Mouse (Mus musculus) forebrain, postnatal 0 days (tissue): Measurements from ENCODE around the gene Tdg. TPM values are rescaled to one million over a fixed set of nuclear protein-coding genes. Genes with fewer than 3 reads are reported as not detected.
A peak's percentile ranks its signal among the peaks of the same experiment; 100 is the strongest.
"Not testable (repeated sequence)": the region's sequence is repeated elsewhere in the genome, so short reads cannot be mapped to it uniquely, and the experiment has no call there.

Experiments
- ATAC-seq: fragments of 200-750 bp; cut with Nextera tagmentation; 2 replicates; pipeline ENCODE4 v1.8.0; 2017; ENCODE audit warnings: mild to moderate bottlenecking, moderate library complexity
- DNase-seq: peaks from one replicate; pipeline ENCODE4 v3.0.0-alpha.2; 2015
- H3K27ac ChIP-seq: fragments of 300-500 bp; sonication (generic); 2 replicates; pipeline ENCODE4 v1.5.1; 2014; ENCODE audit warnings: low read depth, mild to moderate bottlenecking, antibody characterized with exemption, low read length, moderate library complexity, mixed read lengths
- H3K27me3 ChIP-seq: fragments of 300-500 bp; sonication (generic); 2 replicates; pipeline ENCODE4 v1.6.1; 2014; ENCODE audit warnings: mild to moderate bottlenecking, low read length, mixed read lengths; ENCODE audit not compliant: insufficient read depth
- H3K36me3 ChIP-seq: fragments of 300-500 bp; sonication (generic); 2 replicates; pipeline ENCODE4 v1.6.1; 2014; ENCODE audit warnings: mild to moderate bottlenecking, moderate library complexity; ENCODE audit not compliant: insufficient read depth
- H3K4me1 ChIP-seq: fragments of 300-500 bp; sonication (generic); 2 replicates; pipeline ENCODE4 v1.6.1; 2014; ENCODE audit warnings: antibody characterized with exemption; ENCODE audit not compliant: insufficient read depth
- H3K4me2 ChIP-seq: fragments of 300-500 bp; sonication (generic); 2 replicates; pipeline ENCODE4 v1.6.1; 2014; ENCODE audit warnings: low read depth, mild to moderate bottlenecking, moderate library complexity
- H3K4me3 ChIP-seq: fragments of 300-500 bp; sonication (generic); 2 replicates; pipeline ENCODE4 v1.5.1; 2014; ENCODE audit warnings: low read depth, low read length, mixed read lengths
- H3K9ac ChIP-seq: fragments of 300-500 bp; sonication (generic); 2 replicates; pipeline ENCODE4 v1.6.1; 2014; ENCODE audit warnings: mild to moderate bottlenecking
- H3K9me3 ChIP-seq: fragments of 300-500 bp; sonication (generic); 2 replicates; pipeline ENCODE4 v1.6.1; 2016; ENCODE audit warnings: low read length
- CTCF ChIP-seq: sonication (generic); IDR thresholded peaks from 2 replicates; pipeline ENCODE4 v1.5.1; 2016; ENCODE audit warnings: antibody characterized with exemption, control low read depth, low read depth
- WGBS: fragments of 180-500 bp; shearing (Covaris S2); extraction: QIAGEN DNeasy Blood & Tissue Kit; methylation state at CpG from one replicate; pipeline ENCODE4 v1.1.7; 2014; 5-methylcytosine and 5-hydroxymethylcytosine counted together
- polyA plus RNA-seq: library from polyadenylated mRNA; unstranded; fragments of >200 nt; fragmentation: Nextera tagmentation; extraction: Ambion mirVana; gene quantifications from 2 replicates; pipeline ENCODE4 v1.2.1, GENCODE M21; 2015
- total RNA-seq: library from RNA; depleted of rRNA; stranded (reverse); fragments of >200 nt; gene quantifications from 2 replicates; pipeline ENCODE4 v1.2.3, GENCODE M21; 2014; rRNA removed

Gene Tdg
- 85.0 and 99.5 TPM in 2 replicates for total RNA-seq
- 132 and 142 TPM in 2 replicates for polyA plus RNA-seq

DNA sequence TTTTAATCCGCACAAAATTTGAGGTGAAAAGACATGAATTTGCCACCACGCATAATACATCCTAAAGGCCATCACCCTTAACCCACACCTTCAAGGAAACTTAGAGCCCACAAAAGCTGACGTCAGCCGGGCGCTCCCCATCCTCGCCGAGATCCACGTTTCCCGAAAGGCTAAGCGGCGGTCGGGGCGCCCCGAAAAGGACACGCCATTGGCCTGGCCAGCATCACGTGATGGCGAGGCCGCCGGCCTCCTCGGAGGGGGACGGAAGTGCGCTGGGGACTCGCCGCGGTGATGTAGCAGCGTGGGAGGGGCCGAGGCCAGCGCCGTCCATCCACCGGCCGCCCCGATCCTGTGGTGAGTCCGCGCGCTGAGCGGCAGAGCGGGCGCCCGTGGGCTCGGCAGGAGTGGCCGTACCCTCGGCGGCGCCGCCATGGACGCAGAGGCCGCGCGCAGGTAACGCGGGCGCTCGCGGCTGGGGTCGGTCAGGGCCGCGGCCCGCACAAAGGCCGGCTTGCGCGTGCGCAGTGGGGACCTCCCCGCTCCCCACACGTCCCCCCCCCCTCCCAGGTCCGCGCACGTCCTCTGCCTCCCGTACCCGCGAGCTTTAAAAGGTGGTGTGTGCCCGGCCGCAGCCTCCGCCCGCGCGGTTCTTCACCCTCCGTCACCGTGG lies at the start of gene Tdg:
Gene Tdg (plus strand): TSS at position 243 of the 670 bp plus-strand sequence.
- Histone ChIP-seq H3K4me2 (peak within 1 kb of the TSS; percentile 91), H3K27ac (peak within 1 kb of the TSS; percentile 89), H3K9ac (peak within 1 kb of the TSS; percentile 68), H3K4me3 (peak within 1 kb of the TSS; percentile 52)
- DNase-seq = peak; percentile 97
- peak; percentile 97 for ATAC-seq
- not testable (repeated sequence) for H3K27me3 ChIP-seq, H3K9me3 ChIP-seq, H3K36me3 ChIP-seq, H3K4me1 ChIP-seq
- 3% methylated on average over 52 of the region's 78 CpGs for WGBS

DNA sequence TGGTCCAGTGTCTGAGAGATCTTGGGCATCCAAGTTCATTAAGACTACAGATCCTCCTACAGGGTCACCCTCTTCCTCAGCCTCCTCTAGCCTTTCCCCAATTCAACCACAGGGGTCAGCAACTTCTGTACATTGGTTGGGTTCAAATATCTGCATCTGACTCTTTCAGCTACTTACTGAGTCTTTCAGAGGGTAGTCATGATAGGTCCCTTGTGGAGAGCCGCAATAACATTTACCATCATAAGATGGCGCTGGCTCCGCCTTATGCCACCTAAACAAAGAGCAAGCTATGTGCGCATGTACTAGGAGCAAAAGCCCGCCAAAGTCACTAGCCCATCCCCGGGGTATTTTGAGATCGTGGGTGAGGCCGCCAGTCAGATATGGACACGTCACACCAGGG lies 40.0 kb upstream of the Tdg start:
- H3K9ac ChIP-seq, H3K36me3 ChIP-seq, H3K4me3 ChIP-seq, DNase-seq, H3K9me3 ChIP-seq, H3K4me2 ChIP-seq, H3K27me3 ChIP-seq, H3K27ac ChIP-seq, H3K4me1 ChIP-seq, ATAC-seq: not testable (repeated sequence)
- 88% methylated on average over 9 of the region's 9 CpGs for WGBS

DNA sequence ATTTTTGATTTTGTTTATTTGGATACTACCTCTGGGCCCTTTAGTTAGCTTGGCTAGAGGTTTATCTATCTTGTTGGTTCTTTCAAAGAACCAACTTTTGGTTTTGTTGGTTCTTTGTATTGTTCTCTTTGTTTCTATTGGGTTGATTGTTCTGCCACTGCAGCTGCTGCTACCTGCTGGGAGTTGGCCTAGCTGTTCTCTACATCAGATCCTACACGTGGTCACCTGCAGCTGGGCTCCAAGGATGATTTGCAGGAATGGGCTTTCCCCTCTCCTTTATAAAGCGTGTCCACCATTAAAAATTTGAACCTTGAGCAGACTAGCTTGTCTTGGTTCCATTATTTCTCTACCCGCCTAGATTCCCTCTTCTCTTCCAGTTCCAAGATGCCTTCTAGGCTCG lies 35.2 kb upstream of the Tdg start:
- not testable (repeated sequence) for H3K4me2 ChIP-seq, H3K27ac ChIP-seq, H3K9ac ChIP-seq, DNase-seq, H3K27me3 ChIP-seq, H3K36me3 ChIP-seq, H3K4me1 ChIP-seq, H3K9me3 ChIP-seq, ATAC-seq, H3K4me3 ChIP-seq
- 69% methylated on average over 4 of the region's 4 CpGs for WGBS

DNA sequence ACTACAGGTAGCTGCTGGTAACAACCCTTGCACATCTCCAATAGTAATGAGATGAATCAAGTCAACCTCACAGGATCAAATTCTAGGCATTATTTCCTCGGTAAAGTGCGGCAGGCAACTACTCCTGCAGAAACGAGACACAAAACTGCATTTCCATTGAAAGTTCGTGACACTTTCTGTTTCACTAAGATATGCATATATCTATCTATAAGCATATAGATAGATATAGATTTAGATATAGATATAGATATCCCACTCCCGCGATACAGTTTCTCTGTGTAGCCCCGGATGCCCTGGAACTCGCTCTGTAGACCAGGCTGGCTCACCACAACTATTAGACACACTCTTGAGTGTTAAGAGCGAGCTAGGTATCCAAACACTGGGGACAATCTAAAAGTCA lies 7.4 kb upstream of the Tdg start:
- H3K27me3 ChIP-seq = no peaks in the 10 kb centered on the region
- H3K4me2 ChIP-seq = peak overlapping the region; percentile 65
- no peaks in the 10 kb centered on the region for H3K9me3 ChIP-seq
- H3K4me3 ChIP-seq = peak overlapping the region; percentile 53
- DNase-seq = peak; percentile 8
- H3K4me1 ChIP-seq = peaks cover 10% of the 10 kb centered on the region; the same call in 1 of the 2 replicates
- no peak overlapping the region for H3K27ac ChIP-seq
- H3K9ac ChIP-seq = peak overlapping the region; percentile 86
- 25% methylated on average over 9 of the region's 9 CpGs for WGBS
- no peak for ATAC-seq
- no peak for TF ChIP-seq CTCF
- no peaks in the 10 kb centered on the region for H3K36me3 ChIP-seq

DNA sequence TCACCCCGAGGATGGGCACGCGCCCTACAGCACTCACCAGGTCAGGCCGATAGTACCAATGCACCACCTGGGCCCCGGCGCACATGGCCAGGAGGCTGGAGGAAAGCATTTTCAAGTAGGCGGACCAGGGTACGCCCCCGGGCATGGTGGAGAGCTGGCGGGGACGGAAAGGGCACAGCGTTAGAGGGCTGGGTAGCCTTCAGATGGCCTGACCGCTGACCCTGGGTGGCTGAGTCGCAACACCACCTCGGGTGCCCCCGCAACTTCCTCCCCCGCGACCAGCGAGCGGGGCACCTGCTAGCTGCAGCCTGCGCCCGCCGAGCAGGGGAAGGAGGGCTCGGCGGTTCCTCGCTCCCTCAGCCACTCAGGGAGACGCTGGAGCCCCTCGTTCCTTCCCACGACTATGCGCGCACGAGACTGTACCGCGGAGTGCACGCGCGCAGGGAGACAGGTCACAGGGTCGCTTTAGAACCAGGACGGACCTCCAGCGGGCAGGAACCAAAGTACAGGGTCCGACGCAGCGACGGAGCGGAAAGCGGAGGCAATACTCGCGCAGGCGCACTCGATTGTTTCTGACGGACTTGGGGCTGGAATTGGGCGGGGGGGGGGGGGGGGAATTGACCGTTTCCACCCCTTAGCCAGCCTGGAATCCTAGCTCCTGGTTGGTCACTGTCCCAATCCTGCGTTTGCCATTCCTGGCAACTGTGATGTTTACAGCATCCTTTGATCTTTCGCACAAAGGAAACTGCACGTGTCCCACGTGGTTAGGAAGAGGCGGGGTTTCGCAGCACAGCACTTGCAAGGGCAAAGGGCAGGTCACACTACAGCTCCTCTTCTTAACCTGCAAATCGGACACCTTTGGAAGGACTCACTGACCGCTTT lies 6.7 kb upstream of the Tdg start, which contains the start of gene 1190007I07Rik:
Gene 1190007I07Rik (minus strand): TSS at position 558 of the 882 bp plus-strand sequence.
- H3K9ac ChIP-seq = peak within 1 kb of the TSS; percentile 86
- DNase-seq = peak; percentile 96
- peaks cover 10% of the 10 kb centered on the region; the same call in 1 of the 2 replicates for H3K4me1 ChIP-seq
- H3K27ac ChIP-seq = peak within 1 kb of the TSS; percentile 86
- 3% methylated on average over 58 of the region's 61 CpGs for WGBS
- peak; percentile 92 for ATAC-seq
- no peaks in the 10 kb centered on the region for H3K27me3 ChIP-seq
- H3K4me2 ChIP-seq = peak within 1 kb of the TSS; percentile 65
- H3K36me3 ChIP-seq = no peaks in the 10 kb centered on the region
- peak; percentile 51 for TF ChIP-seq CTCF
- no peaks in the 10 kb centered on the region for H3K9me3 ChIP-seq
- H3K4me3 ChIP-seq = peak within 1 kb of the TSS; percentile 53

DNA sequence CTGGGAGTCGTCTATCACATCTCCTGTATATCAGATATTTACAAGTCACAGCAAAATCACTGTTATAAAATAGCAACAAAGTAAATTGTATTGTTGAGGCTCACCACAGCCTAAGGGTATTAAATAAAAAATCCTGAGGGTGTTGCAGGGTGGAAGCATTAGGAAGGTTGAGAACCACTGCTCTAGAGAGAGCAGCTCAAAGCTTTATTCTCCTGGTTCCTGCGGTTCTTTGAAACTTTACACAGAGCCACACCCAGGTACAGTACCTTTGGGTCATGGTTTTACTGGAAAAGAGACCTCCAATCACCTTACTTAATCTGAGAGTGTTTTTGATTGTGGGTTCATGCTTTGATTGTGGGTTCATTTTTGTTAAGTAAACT lies 6.1 kb upstream of the Tdg start:
- peak overlapping the region; percentile 53 for H3K4me3 ChIP-seq
- H3K27ac ChIP-seq = peak overlapping the region; percentile 86
- H3K9me3 ChIP-seq, H3K36me3 ChIP-seq, DNase-seq, H3K27me3 ChIP-seq: not testable (repeated sequence)
- peaks cover 10% of the 10 kb centered on the region; the same call in 1 of the 2 replicates for H3K4me1 ChIP-seq
- peak overlapping the region; percentile 65 for H3K4me2 ChIP-seq
- peak overlapping the region; percentile 86 for H3K9ac ChIP-seq
- ATAC-seq = peak; percentile 5; the same call in 1 of the 2 replicates
- 10% methylated on average over 2 of the region's 2 CpGs for WGBS

DNA sequence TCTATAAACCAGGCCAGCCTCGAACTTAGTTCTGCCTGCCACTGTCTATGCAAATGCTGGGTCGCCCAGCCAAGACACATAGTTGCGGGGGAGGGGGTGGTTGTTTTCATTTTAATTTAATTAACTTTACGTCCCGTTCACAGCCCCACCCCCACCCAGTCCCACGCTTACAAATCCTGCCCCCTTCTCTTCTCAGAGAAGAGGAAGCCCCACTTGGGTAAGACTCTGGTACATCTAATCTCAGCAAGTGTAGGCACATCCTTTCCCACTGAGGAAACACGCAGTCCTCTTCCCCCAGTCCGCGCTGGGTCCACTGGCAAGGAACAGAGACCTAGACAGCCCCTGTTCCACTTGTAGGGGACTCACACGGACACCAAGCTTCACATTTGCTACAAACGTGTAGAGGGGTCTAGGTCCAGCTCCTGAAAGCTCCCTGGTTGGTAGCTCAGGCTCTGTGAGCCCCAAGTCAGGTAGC lies 480 bp upstream of the Tdg start:
- Histone ChIP-seq H3K36me3 (peaks cover 2% of the 10 kb centered on the region; the same call in 1 of the 2 replicates), H3K9ac (peak overlapping the region; percentile 68), H3K9me3 (no peaks in the 10 kb centered on the region), H3K4me3 (peak overlapping the region; percentile 52), H3K27me3 (no peaks in the 10 kb centered on the region), H3K27ac (peak overlapping the region; percentile 89), H3K4me1 (peaks cover 9% of the 10 kb centered on the region), H3K4me2 (peak overlapping the region; percentile 91)
- no peak for DNase-seq
- TF ChIP-seq CTCF = no peak
- 5% methylated on average over 11 of the region's 11 CpGs for WGBS
- peak; percentile 42 for ATAC-seq
